Mouse (Mus musculus): ENCODE measurements around the gene Mgam. TPM values are rescaled to one million over a fixed set of nuclear protein-coding genes. Genes with fewer than 3 reads are reported as not detected.
"Not testable (repeated sequence)": the region's sequence is repeated elsewhere in the genome, so short reads cannot be mapped to it uniquely, and the experiment has no call there.

The Mgam gene
- polyA plus RNA-seq, 1 experiment = not detected

DNA sequence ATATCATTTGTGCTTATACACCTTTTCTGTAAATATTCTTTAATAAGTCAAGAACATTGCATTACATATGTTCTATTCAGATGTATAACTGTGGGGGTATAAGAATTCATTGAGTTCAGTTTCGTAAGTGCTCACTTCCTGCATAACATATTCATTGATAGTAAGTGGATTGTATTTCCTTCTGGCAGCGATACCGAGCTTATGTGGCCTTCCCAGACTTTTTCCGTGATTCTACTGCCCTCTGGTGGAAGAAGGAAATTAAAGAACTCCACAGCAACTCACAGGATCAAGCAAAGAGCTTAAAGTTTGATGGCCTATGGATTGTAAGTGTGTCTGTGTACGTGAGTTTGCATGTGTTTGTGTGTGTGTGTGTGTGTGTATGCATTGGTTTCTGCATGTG, 60.5 kb downstream of the Mgam start:
- Histone ChIP-seq H3K4me1 (ENCODE audit: control insufficient read depth, insufficient read depth, low read length) (no peaks in the 10 kb centered on the region), H3K27ac (ENCODE audit: insufficient read depth, low read depth, low read length) (no peak overlapping the region), H3K4me3 (ENCODE audit: insufficient read depth, low read depth, low read length) (no peak overlapping the region)
- TF ChIP-seq POLR2A (IDR thresholded peaks at IDR 0.05; ENCODE audit: insufficient read depth, low read depth, low read length) = no peak
- no peak for TF ChIP-seq CTCF (IDR thresholded peaks at IDR 0.05; ENCODE audit: insufficient read depth, low read depth, low read length)
- 8% methylated on average over 5 of the region's 5 CpGs for WGBS

DNA sequence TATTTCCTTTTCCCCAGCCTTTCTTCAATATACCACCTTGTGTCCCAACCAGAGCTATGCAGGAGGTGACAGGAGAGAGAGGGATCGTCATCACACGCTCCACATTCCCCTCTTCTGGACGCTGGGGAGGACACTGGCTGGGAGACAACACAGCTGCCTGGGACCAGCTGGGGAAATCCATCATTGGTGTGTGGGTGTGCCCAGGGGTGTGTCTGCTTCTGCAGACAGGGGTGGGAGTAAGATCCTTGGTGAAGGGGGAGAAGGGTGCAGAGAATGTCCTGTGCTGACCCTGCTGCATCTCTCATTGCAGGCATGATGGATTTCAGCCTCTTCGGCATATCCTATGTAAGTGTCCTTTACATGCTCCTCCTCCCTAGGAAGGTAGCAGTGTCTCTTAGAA, 63.4 kb downstream of the Mgam start:
- WGBS = 39% methylated on average over 4 of the region's 4 CpGs
- not testable (repeated sequence) for H3K27ac ChIP-seq (ENCODE audit: insufficient read depth, low read depth, low read length); H3K4me1 ChIP-seq (ENCODE audit: control insufficient read depth, insufficient read depth, low read length); H3K4me3 ChIP-seq (ENCODE audit: insufficient read depth, low read depth, low read length)

DNA sequence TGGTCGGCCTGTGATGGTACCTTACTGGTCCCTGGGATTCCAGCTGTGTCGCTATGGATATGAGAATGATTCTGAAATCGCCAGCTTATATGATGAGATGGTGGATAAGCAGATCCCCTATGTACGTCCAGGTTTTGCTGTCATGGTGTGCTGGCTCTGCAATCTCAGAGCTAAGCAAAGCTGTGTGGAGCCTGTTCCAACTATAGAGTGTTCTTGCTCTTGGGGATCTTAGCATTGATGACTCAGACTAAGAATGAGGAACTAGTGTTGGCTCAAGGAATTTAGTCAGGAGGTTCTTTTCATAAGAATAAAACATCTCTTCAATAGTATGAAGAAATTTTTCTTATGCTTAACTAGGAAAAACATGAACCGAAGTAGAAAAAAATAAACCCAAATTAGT, 84.9 kb downstream of the Mgam start:
- WGBS = 89% methylated on average over 5 of the region's 5 CpGs
- not testable (repeated sequence) for H3K4me3 ChIP-seq (ENCODE audit: insufficient read depth, low read depth, low read length); H3K27ac ChIP-seq (ENCODE audit: insufficient read depth, low read depth, low read length); H3K4me1 ChIP-seq (ENCODE audit: control insufficient read depth, insufficient read depth, low read length)

DNA sequence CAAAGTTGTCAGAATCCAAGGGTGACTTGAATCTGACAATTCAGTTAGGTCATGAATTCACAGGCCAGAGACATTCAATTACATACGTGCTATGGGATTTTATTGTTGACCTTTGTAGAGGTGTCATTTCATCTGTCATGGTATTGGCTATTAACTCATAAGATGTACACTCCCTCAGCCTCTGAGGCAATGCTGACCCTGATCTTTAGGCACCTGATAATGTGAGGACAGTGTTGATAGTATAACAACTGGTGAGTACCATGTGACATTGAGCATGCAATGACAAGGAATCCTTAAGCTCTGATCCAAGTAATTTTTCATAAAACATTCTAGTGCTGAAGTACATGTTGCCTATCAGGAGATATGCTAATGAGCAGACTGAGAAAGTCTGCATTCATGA, 87.1 kb downstream of the Mgam start:
- WGBS = 91% methylated on average over 1 of the region's 1 CpGs
- no peak overlapping the region for H3K27ac ChIP-seq (ENCODE audit: insufficient read depth, low read depth, low read length)
- TF ChIP-seq CTCF (IDR thresholded peaks at IDR 0.05; ENCODE audit: insufficient read depth, low read depth, low read length) = no peak
- no peak for TF ChIP-seq POLR2A (IDR thresholded peaks at IDR 0.05; ENCODE audit: insufficient read depth, low read depth, low read length)
- H3K4me3 ChIP-seq (ENCODE audit: insufficient read depth, low read depth, low read length) = no peak overlapping the region
- H3K4me1 ChIP-seq (ENCODE audit: control insufficient read depth, insufficient read depth, low read length) = no peaks in the 10 kb centered on the region

DNA sequence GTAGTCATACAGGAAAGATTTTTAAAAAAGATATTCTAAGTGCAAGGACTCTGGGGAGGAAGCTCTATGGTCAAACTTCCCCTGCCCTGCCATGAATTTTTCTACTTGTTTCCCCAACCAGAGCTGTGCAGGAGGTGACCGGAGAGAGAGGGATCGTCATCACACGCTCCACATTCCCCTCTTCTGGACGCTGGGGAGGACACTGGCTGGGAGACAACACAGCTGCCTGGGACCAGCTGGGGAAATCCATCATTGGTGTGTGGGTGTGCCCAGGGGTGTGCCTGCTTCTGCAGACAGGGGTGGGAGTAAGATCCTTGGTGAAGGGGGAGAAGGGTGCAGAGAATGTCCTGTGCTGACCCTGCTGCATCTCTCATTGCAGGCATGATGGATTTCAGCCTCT, 99.9 kb downstream of the Mgam start:
- not testable (repeated sequence) for H3K4me1 ChIP-seq (ENCODE audit: control insufficient read depth, insufficient read depth, low read length); H3K27ac ChIP-seq (ENCODE audit: insufficient read depth, low read depth, low read length); H3K4me3 ChIP-seq (ENCODE audit: insufficient read depth, low read depth, low read length)
- 86% methylated on average over 4 of the region's 4 CpGs for WGBS

DNA sequence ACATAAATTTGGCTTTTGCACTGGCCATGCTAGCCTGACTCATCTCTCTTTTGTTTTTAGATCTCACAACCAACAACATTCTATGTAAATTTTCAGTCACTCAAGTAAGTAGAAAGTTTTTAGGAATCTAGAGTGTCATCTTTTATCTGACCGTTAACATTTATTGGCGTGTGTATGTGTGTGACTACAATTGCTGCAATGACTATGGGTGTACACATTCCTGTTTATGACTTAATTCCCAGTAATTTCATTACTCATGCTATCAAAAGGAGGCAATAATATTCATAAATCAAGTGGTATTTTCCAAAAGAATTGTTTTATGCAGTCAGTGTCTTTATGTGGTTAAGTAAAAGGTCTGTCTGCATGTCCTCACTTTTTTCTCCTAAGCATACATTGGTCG, 110.9 kb downstream of the Mgam start:
- 91% methylated on average over 3 of the region's 3 CpGs for WGBS
- Histone ChIP-seq H3K4me1 (ENCODE audit: control insufficient read depth, insufficient read depth, low read length) (no peaks in the 10 kb centered on the region), H3K4me3 (ENCODE audit: insufficient read depth, low read depth, low read length) (no peak overlapping the region), H3K27ac (ENCODE audit: insufficient read depth, low read depth, low read length) (no peak overlapping the region)
- no peak for TF ChIP-seq CTCF (IDR thresholded peaks at IDR 0.05; ENCODE audit: insufficient read depth, low read depth, low read length)
- no peak for TF ChIP-seq POLR2A (IDR thresholded peaks at IDR 0.05; ENCODE audit: insufficient read depth, low read depth, low read length)

DNA sequence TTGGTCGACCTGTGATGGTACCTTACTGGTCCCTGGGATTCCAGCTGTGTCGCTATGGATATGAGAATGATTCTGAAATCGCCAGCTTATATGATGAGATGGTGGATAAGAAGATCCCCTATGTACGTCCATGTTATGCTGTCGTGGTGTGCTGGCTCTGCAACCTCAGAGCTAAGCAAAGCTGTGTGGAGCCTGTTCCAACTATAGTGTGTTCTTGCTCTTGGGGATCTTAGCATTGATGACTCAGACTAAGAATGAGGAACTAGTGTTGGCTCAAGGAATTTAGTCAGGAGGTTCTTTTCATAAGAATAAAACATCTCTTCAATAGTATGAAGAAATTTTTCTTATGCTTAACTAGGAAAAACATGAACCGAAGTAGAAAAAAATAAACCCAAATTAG, 120.4 kb downstream of the Mgam start:
- H3K4me3 ChIP-seq (ENCODE audit: insufficient read depth, low read depth, low read length); H3K27ac ChIP-seq (ENCODE audit: insufficient read depth, low read depth, low read length); H3K4me1 ChIP-seq (ENCODE audit: control insufficient read depth, insufficient read depth, low read length): not testable (repeated sequence)
- 78% methylated on average over 6 of the region's 6 CpGs for WGBS

DNA sequence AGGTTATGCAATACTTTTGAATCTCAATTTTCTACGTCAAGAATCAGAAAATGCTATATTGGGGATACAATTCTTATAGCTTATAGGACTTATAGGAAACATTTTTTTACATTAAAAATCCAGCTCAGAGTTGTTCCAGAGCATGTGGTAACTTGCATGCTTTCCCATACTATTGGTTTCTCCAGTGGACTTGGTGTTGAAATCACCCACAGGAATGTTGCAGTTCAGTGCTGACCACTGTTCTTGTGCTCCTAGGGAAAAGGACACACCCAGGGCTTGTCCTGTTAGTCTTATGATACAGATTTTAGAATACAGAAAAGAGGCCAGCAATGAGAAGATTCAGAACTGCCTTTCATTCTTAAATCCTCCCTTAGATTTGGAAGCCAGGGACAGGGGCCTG, 127.3 kb downstream of the Mgam start:
- H3K4me3 ChIP-seq (ENCODE audit: insufficient read depth, low read depth, low read length) = no peak overlapping the region
- 95% methylated on average over 1 of the region's 1 CpGs for WGBS
- no peaks in the 10 kb centered on the region for H3K4me1 ChIP-seq (ENCODE audit: control insufficient read depth, insufficient read depth, low read length)
- TF ChIP-seq CTCF (IDR thresholded peaks at IDR 0.05; ENCODE audit: insufficient read depth, low read depth, low read length) (no peak), POLR2A (IDR thresholded peaks at IDR 0.05; ENCODE audit: insufficient read depth, low read depth, low read length) (no peak)
- no peak overlapping the region for H3K27ac ChIP-seq (ENCODE audit: insufficient read depth, low read depth, low read length)

DNA sequence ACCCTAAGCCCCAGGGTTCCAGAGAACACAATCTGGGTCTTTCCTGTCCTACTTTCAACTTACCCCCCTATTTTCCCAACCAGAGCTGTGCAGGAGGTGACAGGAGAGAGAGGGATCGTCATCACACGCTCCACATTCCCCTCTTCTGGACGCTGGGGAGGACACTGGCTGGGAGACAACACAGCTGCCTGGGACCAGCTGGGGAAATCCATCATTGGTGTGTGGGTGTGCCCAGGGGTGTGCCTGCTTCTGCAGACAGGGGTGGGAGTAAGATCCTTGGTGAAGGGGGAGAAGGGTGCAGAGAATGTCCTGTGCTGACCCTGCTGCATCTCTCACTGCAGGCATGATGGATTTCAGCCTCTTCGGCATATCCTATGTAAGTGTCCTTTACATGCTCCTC, 128.7 kb downstream of the Mgam start:
- H3K4me3 ChIP-seq (ENCODE audit: insufficient read depth, low read depth, low read length); H3K4me1 ChIP-seq (ENCODE audit: control insufficient read depth, insufficient read depth, low read length); H3K27ac ChIP-seq (ENCODE audit: insufficient read depth, low read depth, low read length): not testable (repeated sequence)
- WGBS = 73% methylated on average over 4 of the region's 4 CpGs

DNA sequence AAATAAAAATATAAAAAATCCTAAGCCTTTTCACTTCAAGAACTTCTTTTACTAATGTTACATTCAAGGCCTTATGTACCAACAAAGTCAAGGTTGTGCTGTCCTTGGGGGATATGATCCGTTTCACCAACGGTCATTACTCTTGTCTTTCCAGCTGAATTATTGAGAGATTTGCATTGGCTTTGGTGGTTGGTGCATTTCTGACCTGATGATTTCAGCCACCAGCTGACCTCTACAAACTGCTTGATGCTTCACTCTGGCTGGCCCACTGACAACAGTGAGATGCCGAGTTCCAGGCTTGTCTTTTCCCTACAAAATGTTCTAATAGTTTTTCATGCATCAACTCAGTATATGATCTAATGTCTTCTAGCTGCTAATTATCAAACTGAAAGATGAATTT, 146.0 kb downstream of the Mgam start:
- no peak overlapping the region for H3K4me3 ChIP-seq (ENCODE audit: insufficient read depth, low read depth, low read length)
- 84% methylated on average over 3 of the region's 3 CpGs for WGBS
- TF ChIP-seq POLR2A (IDR thresholded peaks at IDR 0.05; ENCODE audit: insufficient read depth, low read depth, low read length) (no peak), CTCF (IDR thresholded peaks at IDR 0.05; ENCODE audit: insufficient read depth, low read depth, low read length) (no peak)
- H3K27ac ChIP-seq (ENCODE audit: insufficient read depth, low read depth, low read length) = no peak overlapping the region
- no peaks in the 10 kb centered on the region for H3K4me1 ChIP-seq (ENCODE audit: control insufficient read depth, insufficient read depth, low read length)

DNA sequence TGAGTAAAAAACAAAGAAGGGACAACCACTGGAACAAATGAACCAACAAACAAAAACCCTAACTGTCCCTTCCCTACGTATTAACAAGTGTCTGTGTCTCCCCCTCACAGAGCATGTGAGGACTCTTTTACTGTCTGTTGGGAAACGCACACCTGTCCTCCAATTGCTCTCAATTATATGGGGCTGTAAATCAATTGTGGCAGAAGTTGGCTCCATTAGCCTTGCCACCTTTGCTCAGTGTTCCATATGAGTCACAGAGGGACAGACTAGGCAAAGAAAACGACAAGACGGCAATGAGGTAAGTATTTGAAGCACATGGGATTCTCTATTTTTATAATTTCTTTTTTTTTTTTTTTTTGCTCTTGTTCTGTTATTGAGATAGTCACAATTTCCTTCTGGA, 149.8 kb downstream of the Mgam start:
- 80% methylated on average over 4 of the region's 4 CpGs for WGBS
- Histone ChIP-seq H3K4me3 (ENCODE audit: insufficient read depth, low read depth, low read length) (no peak overlapping the region), H3K4me1 (ENCODE audit: control insufficient read depth, insufficient read depth, low read length) (no peaks in the 10 kb centered on the region), H3K27ac (ENCODE audit: insufficient read depth, low read depth, low read length) (no peak overlapping the region)
- TF ChIP-seq POLR2A (IDR thresholded peaks at IDR 0.05; ENCODE audit: insufficient read depth, low read depth, low read length) = no peak
- TF ChIP-seq CTCF (IDR thresholded peaks at IDR 0.05; ENCODE audit: insufficient read depth, low read depth, low read length) = no peak
